Mouse (Mus musculus) forebrain, embryonic 16.5 days (tissue): ENCODE measurements at regions not wholly inside any gene's neighbourhood (a gene's known extent, or its start where the extent isn't known, plus 50 kb on each side); places are given as distances from the start of the nearest gene placed in this dataset.

ENCODE experiments used
- ATAC-seq: fragments of 200-750 bp; cut with Nextera tagmentation; 2 replicates; pipeline ENCODE4 v1.8.0; 2017; ENCODE audit warnings: mild to moderate bottlenecking, moderate library complexity
- H3K27ac ChIP-seq: fragments of 300-500 bp; sonication (generic); 2 replicates; pipeline ENCODE4 v1.5.1; 2014; ENCODE audit warnings: low read length, control low read depth
- H3K27me3 ChIP-seq: fragments of 300-500 bp; sonication (generic); replicated peaks from 2 replicates; pipeline ENCODE4 v1.6.1; 2014; ENCODE audit warnings: low read length; ENCODE audit not compliant: control insufficient read depth, insufficient read depth
- H3K36me3 ChIP-seq: fragments of 300-500 bp; sonication (generic); 2 replicates; pipeline ENCODE4 v1.6.1; 2014; ENCODE audit not compliant: control insufficient read depth, insufficient read depth
- H3K4me1 ChIP-seq: fragments of 300-500 bp; sonication (generic); replicated peaks from 2 replicates; pipeline ENCODE4 v1.6.1; 2014; ENCODE audit warnings: low read length; ENCODE audit not compliant: control insufficient read depth, insufficient read depth
- H3K4me2 ChIP-seq: fragments of 300-500 bp; sonication (generic); 2 replicates; pipeline ENCODE4 v1.6.1; 2014; ENCODE audit warnings: mild to moderate bottlenecking, low read length, control low read depth
- H3K4me3 ChIP-seq: fragments of 300-500 bp; sonication (generic); replicated peaks from 2 replicates; pipeline ENCODE4 v1.5.1; 2014; ENCODE audit warnings: mild to moderate bottlenecking, low read length, control low read depth
- H3K9ac ChIP-seq: fragments of 300-500 bp; sonication (generic); replicated peaks from 2 replicates; pipeline ENCODE4 v1.6.1; 2014; ENCODE audit warnings: low read depth, low read length, control low read depth
- H3K9me3 ChIP-seq: fragments of 300-500 bp; sonication (generic); 2 replicates; pipeline ENCODE4 v1.6.1; 2016; ENCODE audit warnings: low read length; ENCODE audit not compliant: control insufficient read depth
- WGBS: fragments of 180-500 bp; shearing (Covaris S2); extraction: QIAGEN DNeasy Blood & Tissue Kit; methylation state at CpG from one replicate; pipeline ENCODE4 v1.1.7; 2014; 5-methylcytosine and 5-hydroxymethylcytosine counted together

DNA sequence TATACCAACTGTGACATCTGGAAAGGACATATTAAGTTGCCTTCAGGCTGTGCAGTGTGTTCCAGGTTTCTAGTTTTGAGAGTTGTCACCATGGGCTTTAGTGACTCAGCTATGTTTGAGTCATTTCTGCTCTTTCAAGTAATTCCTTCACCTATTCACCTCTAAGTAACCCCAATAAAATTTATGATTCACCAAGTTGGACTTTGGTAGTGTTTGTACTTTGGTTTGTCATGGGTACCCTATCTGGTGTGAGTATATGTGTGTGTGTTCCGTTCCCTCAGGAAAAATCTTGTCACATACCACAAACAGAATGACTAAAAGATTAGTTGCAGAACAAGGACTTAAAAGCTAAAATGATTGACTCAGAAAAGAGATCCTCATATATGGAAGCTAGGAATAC is 76.8 kb upstream of the Crbn start:
- no peak for ATAC-seq

DNA sequence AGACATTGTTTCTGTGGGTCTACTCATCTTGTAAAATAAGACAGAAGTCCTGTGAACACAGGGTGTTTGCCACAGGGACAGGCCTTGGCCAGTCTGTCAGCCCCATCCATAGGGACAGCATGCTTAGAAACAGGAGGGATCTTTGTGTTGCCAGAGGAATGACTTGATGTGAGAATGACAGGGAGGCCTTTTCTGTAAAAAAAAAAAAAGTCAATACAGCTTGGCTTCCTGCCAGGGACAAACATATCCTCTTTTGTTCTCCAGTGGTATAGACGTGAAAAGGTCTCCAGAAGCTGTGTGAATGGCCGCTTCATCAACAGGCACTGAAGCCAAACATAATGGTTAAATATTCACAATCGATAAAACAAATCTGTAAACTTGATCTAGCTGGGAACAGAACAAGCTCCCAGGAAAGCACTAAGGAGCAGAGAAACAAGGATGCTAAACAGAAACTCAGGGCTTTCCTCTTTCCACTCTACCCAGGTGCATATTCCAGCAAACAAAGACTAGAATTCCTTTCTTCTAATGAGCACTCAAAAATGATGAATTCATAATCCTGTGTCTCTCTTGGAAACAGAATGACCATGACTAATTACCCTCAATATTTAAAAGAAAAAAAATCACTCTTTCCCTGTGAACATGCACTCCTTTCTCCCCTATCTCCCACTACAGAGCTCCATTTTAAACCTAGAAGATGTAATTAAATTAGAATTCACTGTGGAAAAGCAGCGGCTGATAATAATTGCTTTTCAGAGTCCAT is 92.2 kb upstream of the Crbn start:
- Histone ChIP-seq H3K4me3 (no peak overlapping the region), H3K9ac (no peak overlapping the region), H3K36me3 (no peaks in the 10 kb centered on the region), H3K9me3 (no peaks in the 10 kb centered on the region), H3K27me3 (no peaks in the 10 kb centered on the region), H3K4me2 (no peak overlapping the region), H3K27ac (no peak overlapping the region), H3K4me1 (peaks cover 7% of the 10 kb centered on the region)
- WGBS, result 2% methylated on average over 4 of the region's 4 CpGs
- ATAC-seq, result 0 out of 2 replicates have a peak, but pooled peaks have one; percentile 54

More for the DNA sequence above, 76.8 kb upstream of the Crbn start:
- Histone ChIP-seq H3K9ac (no peak overlapping the region), H3K4me2 (no peak overlapping the region), H3K9me3 (no peaks in the 10 kb centered on the region), H3K4me1 (no peaks in the 10 kb centered on the region), H3K27me3 (no peaks in the 10 kb centered on the region), H3K4me3 (no peak overlapping the region), H3K27ac (no peak overlapping the region), H3K36me3 (no peaks in the 10 kb centered on the region)
- WGBS, result 93% methylated on average over 1 of the region's 1 CpGs

DNA sequence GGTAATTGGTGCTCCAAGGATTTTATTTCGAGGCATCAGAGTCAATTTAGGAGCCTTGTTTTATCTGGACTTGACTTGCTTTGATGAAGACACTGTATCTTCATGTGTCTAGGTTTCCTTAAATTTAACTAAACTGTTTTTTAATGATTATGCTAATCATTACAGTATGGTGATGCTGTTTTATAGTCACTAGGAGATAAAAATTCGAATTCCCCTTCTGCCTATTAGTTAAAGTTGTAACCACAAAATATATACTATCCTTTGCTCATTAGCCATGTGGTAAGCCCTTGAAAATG is 92.7 kb upstream of the Crbn start:
- 28% methylated on average over 2 of the region's 2 CpGs for WGBS
- no peak overlapping the region for H3K27ac ChIP-seq

DNA sequence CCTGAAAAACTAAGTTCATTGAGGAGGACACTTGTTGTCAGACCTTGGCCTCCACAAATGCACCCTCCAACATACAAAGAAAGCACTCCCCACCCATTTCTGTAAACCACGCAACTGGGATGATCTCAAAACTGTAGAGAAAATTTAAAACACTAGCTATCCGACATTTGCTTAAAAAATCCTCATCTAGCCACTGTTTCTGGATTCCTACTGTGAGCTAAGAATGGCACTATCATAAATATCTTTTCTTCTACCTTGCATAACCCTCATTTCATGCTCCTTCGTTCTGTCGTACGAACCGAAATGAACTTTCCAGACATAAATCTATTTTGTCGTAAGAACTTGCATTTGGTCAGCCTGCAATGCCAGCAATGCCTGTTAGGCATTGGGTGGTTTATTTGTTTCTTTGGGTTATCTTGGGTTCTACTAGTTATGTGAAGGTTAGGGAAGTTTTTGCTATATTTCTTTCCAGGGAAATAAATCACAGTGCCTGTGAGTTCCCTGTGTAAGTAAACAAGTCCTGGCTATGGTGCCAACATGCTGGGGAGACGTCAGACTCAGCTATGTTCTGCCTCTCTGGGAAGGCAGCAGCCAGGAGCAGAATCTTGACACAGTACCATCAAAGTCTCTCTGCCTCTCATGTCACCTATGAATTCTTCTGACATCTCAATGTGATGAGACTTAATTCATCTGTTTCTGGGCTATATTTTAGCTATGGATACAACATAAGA is 104.2 kb upstream of the Crbn start:
- Histone ChIP-seq H3K4me1 (no peaks in the 10 kb centered on the region), H3K4me3 (no peak overlapping the region), H3K4me2 (no peak overlapping the region), H3K27me3 (no peaks in the 10 kb centered on the region), H3K36me3 (no peaks in the 10 kb centered on the region), H3K9me3 (no peaks in the 10 kb centered on the region), H3K9ac (no peak overlapping the region), H3K27ac (no peak overlapping the region)
- ATAC-seq, result no peak
- WGBS, result 94% methylated on average over 8 of the region's 8 CpGs

More for the DNA sequence above, 92.7 kb upstream of the Crbn start:
- Histone ChIP-seq H3K4me3 (no peak overlapping the region), H3K9ac (no peak overlapping the region), H3K27me3 (no peaks in the 10 kb centered on the region), H3K4me2 (no peak overlapping the region), H3K4me1 (peaks cover 7% of the 10 kb centered on the region), H3K9me3 (no peaks in the 10 kb centered on the region), H3K36me3 (no peaks in the 10 kb centered on the region)
- no peak for ATAC-seq

DNA sequence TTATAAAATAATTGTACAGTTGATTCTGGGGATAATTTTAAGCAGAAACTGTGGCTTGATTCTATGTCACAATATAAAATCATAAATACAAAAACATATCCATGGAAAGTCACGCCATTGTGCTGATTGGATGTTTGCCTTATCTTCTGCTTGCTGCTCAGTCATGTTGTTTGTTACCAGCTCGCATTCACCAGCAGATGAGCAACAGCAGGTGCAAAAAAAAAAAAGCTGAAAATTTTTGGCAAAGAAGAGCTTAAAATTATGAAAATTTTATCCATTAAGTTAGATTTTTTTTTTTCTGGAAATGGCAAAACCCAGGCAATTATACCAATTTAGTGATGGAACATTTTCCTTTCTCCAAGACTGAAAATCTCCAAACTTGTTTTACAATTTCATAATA is 115.2 kb upstream of the Crbn start:
- no peak for ATAC-seq
- Histone ChIP-seq H3K9ac (no peak overlapping the region), H3K27me3 (no peaks in the 10 kb centered on the region), H3K4me1 (no peaks in the 10 kb centered on the region), H3K27ac (no peak overlapping the region), H3K36me3 (no peaks in the 10 kb centered on the region), H3K4me2 (no peak overlapping the region), H3K4me3 (no peak overlapping the region), H3K9me3 (no peaks in the 10 kb centered on the region)
- WGBS, result 66% methylated on average over 2 of the region's 2 CpGs

DNA sequence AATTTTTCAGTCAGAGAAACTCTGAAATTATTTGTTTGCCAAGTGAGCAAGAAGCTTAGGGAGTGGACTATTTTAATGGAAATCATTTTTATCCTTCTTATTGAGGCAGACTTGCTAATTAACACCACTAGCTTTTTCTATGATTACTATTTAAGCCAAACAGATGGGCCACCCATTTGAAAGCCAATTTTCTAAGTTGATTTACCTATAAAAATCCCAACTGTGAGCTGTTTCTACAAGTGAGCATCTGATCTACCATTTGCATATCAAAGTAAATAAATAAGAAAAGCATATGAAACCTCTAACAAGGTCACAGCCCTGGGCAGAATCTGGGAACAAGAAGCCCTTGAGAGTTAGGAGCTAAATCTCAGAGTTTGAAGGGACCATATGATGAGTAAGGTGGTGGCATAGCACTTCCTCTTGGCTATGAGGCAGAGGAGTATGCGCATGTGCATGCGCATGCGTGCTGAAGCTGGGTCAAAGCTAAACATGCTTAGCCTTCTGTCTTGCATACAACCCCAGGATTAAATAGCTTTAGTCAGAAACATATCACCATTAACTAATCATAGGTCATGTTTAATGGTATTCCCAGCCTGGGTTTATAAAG is 116.9 kb upstream of the Crbn start:
- H3K27ac ChIP-seq, result no peak overlapping the region
- H3K4me2 ChIP-seq, result no peak overlapping the region
- H3K36me3 ChIP-seq, result no peaks in the 10 kb centered on the region
- WGBS, result 51% methylated on average over 3 of the region's 3 CpGs
- H3K9ac ChIP-seq, result no peak overlapping the region
- ATAC-seq, result peak; percentile 80
- no peaks in the 10 kb centered on the region for H3K9me3 ChIP-seq
- no peak overlapping the region for H3K4me3 ChIP-seq
- no peaks in the 10 kb centered on the region for H3K4me1 ChIP-seq
- no peaks in the 10 kb centered on the region for H3K27me3 ChIP-seq

DNA sequence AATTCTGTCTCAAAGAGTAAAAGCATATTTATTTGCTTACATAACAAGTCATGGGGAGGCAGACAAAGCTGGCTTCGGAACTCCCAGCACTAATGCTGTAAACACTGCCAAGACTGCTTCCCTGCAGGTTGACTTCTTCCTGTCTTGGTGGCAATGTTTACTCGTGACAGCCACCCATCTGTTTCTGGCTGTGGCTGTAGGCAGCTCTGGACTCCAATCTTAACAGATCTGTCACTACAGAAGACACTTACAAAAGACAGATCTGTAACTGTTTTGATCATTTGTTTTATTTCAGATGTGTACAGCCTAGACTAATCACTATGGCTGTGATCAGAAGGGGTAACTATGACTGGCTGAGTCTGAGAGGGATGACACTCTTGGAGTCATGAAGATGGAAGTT is 121.1 kb upstream of the Crbn start:
- no peaks in the 10 kb centered on the region for H3K36me3 ChIP-seq
- peak; percentile 70 for ATAC-seq
- H3K27me3 ChIP-seq, result no peaks in the 10 kb centered on the region
- H3K4me3 ChIP-seq, result no peak overlapping the region
- H3K4me2 ChIP-seq, result no peak overlapping the region
- H3K9ac ChIP-seq, result no peak overlapping the region
- no peak overlapping the region for H3K27ac ChIP-seq
- WGBS, result 45% methylated on average over 2 of the region's 2 CpGs
- H3K9me3 ChIP-seq, result no peaks in the 10 kb centered on the region
- H3K4me1 ChIP-seq, result no peaks in the 10 kb centered on the region

DNA sequence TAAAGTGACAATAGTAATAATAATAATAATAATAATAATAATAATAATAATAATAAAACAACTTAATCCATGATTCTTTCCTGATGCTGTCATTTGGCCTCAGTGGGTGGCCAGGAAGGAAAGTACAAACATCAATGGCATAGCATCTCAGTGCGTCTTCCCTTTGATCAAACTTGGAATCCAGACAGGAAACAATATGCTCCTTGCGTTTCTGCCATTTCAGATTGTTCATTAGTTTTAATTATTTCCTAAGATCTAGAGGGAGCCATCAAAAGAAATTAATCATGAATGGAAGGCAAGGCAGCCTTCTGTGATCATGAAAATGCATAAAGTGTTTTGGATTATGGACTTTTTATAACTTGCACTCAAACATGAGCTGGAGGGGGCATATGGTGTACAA is 125.6 kb upstream of the Crbn start:
- Histone ChIP-seq H3K9me3 (no peaks in the 10 kb centered on the region), H3K27me3 (no peaks in the 10 kb centered on the region), H3K4me2 (no peak overlapping the region), H3K27ac (no peak overlapping the region), H3K9ac (no peak overlapping the region), H3K36me3 (no peaks in the 10 kb centered on the region), H3K4me3 (no peak overlapping the region), H3K4me1 (no peaks in the 10 kb centered on the region)
- ATAC-seq, result no peak
- WGBS, result 56% methylated on average over 2 of the region's 2 CpGs

DNA sequence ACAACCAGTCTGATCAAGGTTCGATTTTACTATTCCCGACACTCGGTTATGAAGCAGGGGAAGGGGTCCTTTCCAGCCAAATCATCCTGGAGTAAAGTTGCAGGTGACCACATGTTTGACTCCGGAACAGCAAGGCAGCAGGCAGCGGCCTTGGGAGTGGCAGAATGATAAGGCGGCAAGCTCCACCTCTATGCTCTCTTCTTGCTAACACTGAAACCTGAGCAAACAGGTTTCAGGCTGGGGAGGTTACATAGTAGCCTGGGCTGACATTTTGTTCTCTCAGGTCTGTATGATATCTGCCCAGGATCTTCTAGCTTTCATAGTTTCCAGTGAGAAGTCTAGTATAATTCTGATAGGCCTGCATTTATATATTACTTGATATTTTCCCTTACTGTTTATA is 133.7 kb upstream of the Crbn start:
- H3K4me3 ChIP-seq, result no peak overlapping the region
- ATAC-seq, result no peak
- H3K4me2 ChIP-seq, result no peak overlapping the region
- no peaks in the 10 kb centered on the region for H3K36me3 ChIP-seq
- no peaks in the 10 kb centered on the region for H3K9me3 ChIP-seq
- H3K9ac ChIP-seq, result no peak overlapping the region
- WGBS, result 88% methylated on average over 6 of the region's 6 CpGs
- H3K27ac ChIP-seq, result no peak overlapping the region
- H3K4me1 ChIP-seq, result no peaks in the 10 kb centered on the region
- H3K27me3 ChIP-seq, result no peaks in the 10 kb centered on the region
